Mouse (Mus musculus): ENCODE results near the gene Asic2. TPM values are rescaled to one million over a fixed set of nuclear protein-coding genes. Genes with fewer than 3 reads are reported as not detected.

Asic2 gene
- polyA plus RNA-seq, 2 experiments = 0.01 to 0.04 TPM

GRCm38 (mm10) chr11:81579753-81580152, 388.5 kb downstream of the Asic2 start:
- DNase-seq (ENCODE audit: low read depth in 3 of 3, low spot score in 3 of 3) = no peak
- Histone ChIP-seq H3K9me3 (ENCODE audit: control insufficient read depth, low read length) (no peaks in the 10 kb centered on the region), H3K4me2 (ENCODE audit: low read depth) (no peak overlapping the region), H3K27ac (no peak overlapping the region), H3K36me3 (replicated peaks; ENCODE audit: control insufficient read depth, insufficient read depth, low read depth) (no peaks in the 10 kb centered on the region), H3K27me3 (ENCODE audit: control insufficient read depth, insufficient read depth, low read length) (no peaks in the 10 kb centered on the region), H3K4me3 (ENCODE audit: insufficient read depth in 1 of 2, low read depth in 2 of 2, low read length in 2 of 2) (no peak overlapping the region), H3K9ac (replicated peaks) (no peak overlapping the region), H3K4me1 (replicated peaks; ENCODE audit: control insufficient read depth in 2 of 2, insufficient read depth in 2 of 2, low read length in 1 of 2) (no peaks in the 10 kb centered on the region)
- no peak for ATAC-seq (ENCODE audit: insufficient read depth)
- WGBS (ENCODE audit: insufficient replicate concordance) = 27% methylated on average over 6 of the region's 6 CpGs
- TF ChIP-seq EP300 (IDR thresholded peaks at IDR 0.05; ENCODE audit: low read depth) = no peak
- TF ChIP-seq CTCF (IDR thresholded peaks at IDR 0.05; ENCODE audit: low read depth) = no peak

DNA sequence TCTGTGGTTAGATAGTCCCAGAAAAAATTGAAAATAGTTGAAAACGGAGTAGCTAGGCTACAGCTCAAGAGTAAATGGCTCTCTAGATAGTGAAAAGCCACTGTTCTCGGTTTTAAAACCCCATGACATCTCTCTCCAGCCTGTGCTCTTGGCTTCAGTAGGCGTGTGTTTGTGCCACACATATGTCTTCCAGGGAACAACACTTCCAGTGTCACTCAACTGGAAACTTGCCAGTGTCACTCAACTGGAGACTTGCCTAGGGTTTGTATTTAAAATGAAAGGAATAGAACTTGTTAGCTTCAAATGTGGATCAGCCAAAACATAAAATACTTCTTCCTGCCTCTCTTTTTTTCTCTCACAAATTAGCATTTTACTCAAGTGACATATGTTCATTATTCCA, 397.9 kb downstream of the Asic2 start:
- no peak for TF ChIP-seq CTCF (IDR thresholded peaks at IDR 0.05; ENCODE audit: low read depth)
- no peak for TF ChIP-seq EP300 (IDR thresholded peaks at IDR 0.05; ENCODE audit: low read depth)
- Histone ChIP-seq H3K27me3 (ENCODE audit: control insufficient read depth, insufficient read depth, low read length) (no peaks in the 10 kb centered on the region), H3K27ac (no peak overlapping the region), H3K36me3 (replicated peaks; ENCODE audit: control insufficient read depth, insufficient read depth, low read depth) (no peaks in the 10 kb centered on the region), H3K4me1 (replicated peaks; ENCODE audit: control insufficient read depth in 2 of 2, insufficient read depth in 2 of 2, low read length in 1 of 2) (no peaks in the 10 kb centered on the region), H3K9ac (replicated peaks) (no peak overlapping the region), H3K9me3 (ENCODE audit: control insufficient read depth, low read length) (no peaks in the 10 kb centered on the region), H3K4me2 (ENCODE audit: low read depth) (no peak overlapping the region), H3K4me3 (ENCODE audit: insufficient read depth in 1 of 2, low read depth in 2 of 2, low read length in 2 of 2) (no peak overlapping the region)
- ATAC-seq (ENCODE audit: insufficient read depth) = no peak
- WGBS (ENCODE audit: insufficient replicate concordance) = 33% methylated on average over 3 of the region's 3 CpGs
- no peak for DNase-seq (ENCODE audit: low read depth in 3 of 3, low spot score in 3 of 3)

DNA sequence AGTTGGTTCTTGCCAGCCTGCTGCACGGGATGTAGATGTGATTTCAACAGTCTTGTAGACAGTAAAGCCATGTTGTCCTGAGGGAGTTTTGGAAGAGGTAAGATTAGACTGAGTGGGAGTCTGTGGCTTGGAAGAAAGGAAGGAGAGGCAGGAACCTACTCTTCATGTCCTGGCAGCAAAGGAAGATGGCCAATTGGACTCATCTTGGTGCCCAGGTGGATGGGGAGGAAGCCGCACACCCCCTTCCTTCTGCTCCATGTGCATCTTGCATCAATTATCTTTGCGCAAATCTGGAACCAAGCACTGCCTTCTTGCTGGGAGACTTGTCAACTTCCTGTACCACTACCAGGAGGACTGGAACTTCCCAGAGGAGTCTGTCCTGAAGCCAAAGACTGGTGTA, 403.4 kb downstream of the Asic2 start:
- WGBS (ENCODE audit: insufficient replicate concordance) = 61% methylated on average over 3 of the region's 3 CpGs
- no peak for DNase-seq (ENCODE audit: low read depth in 3 of 3, low spot score in 3 of 3)

DNA sequence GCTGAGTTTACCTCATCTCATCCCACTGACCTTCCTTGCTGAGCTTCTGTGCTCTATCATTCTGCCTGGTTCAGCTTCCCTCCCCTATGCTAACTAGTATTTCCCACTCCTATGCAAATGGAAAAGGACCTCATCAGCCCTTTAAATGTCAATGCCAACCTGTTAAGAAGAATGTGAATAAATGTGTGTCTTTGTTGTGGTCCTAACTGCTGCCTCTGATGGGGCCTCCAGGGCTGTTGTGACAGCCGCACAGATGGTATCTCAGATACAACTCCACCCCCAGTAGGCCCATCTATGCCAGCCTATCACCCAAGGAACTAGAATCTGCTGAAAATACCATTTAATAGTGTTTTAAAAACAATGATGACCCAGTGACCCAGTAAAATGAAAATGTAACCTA, 407.9 kb downstream of the Asic2 start:
- Histone ChIP-seq H3K27ac (no peak overlapping the region), H3K36me3 (replicated peaks; ENCODE audit: control insufficient read depth, insufficient read depth, low read depth) (no peaks in the 10 kb centered on the region), H3K4me1 (replicated peaks; ENCODE audit: control insufficient read depth in 2 of 2, insufficient read depth in 2 of 2, low read length in 1 of 2) (no peaks in the 10 kb centered on the region), H3K4me3 (ENCODE audit: insufficient read depth in 1 of 2, low read depth in 2 of 2, low read length in 2 of 2) (no peak overlapping the region), H3K27me3 (ENCODE audit: control insufficient read depth, insufficient read depth, low read length) (no peaks in the 10 kb centered on the region), H3K9me3 (ENCODE audit: control insufficient read depth, low read length) (no peaks in the 10 kb centered on the region), H3K4me2 (ENCODE audit: low read depth) (no peak overlapping the region), H3K9ac (replicated peaks) (no peak overlapping the region)
- WGBS (ENCODE audit: insufficient replicate concordance) = 61% methylated on average over 1 of the region's 1 CpGs
- no peak for ATAC-seq (ENCODE audit: insufficient read depth)
- DNase-seq (ENCODE audit: low read depth in 3 of 3, low spot score in 3 of 3) = no peak
- no peak for TF ChIP-seq EP300 (IDR thresholded peaks at IDR 0.05; ENCODE audit: low read depth)

More for the DNA sequence above, 403.4 kb downstream of the Asic2 start:
- no peaks in the 10 kb centered on the region for H3K27me3 ChIP-seq (ENCODE audit: control insufficient read depth, insufficient read depth, low read length)
- ATAC-seq (ENCODE audit: insufficient read depth) = no peak
- TF ChIP-seq EP300 (IDR thresholded peaks at IDR 0.05; ENCODE audit: low read depth) = no peak
- TF ChIP-seq CTCF (IDR thresholded peaks at IDR 0.05; ENCODE audit: low read depth) = no peak
- H3K36me3 ChIP-seq (replicated peaks; ENCODE audit: control insufficient read depth, insufficient read depth, low read depth) = no peaks in the 10 kb centered on the region
- no peak overlapping the region for H3K4me3 ChIP-seq (ENCODE audit: insufficient read depth in 1 of 2, low read depth in 2 of 2, low read length in 2 of 2)
- no peak overlapping the region for H3K4me2 ChIP-seq (ENCODE audit: low read depth)
- no peak overlapping the region for H3K9ac ChIP-seq (replicated peaks)
- no peak overlapping the region for H3K27ac ChIP-seq
- H3K9me3 ChIP-seq (ENCODE audit: control insufficient read depth, low read length) = no peaks in the 10 kb centered on the region
- no peaks in the 10 kb centered on the region for H3K4me1 ChIP-seq (replicated peaks; ENCODE audit: control insufficient read depth in 2 of 2, insufficient read depth in 2 of 2, low read length in 1 of 2)

DNA sequence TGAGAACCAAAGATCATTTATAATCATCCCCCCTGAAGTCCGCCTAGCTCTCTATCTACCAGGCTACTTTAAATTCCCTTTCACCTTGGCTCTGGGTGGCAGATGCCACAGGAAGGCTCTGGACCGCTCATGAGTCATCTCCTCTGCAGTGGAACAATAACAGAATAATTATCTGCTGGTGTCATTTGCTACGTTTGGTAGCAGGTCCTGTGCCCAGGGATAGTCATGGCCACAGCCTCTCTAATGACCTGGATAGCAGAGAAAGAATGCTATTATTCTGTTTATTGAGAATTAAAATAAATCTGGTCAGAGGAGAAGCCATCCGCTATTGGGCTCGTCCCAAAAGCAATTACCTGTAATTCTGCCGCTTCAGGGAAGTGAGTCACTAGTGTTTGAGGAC, 425.1 kb downstream of the Asic2 start:
- ATAC-seq (ENCODE audit: insufficient read depth) (no peak), DNase-seq (ENCODE audit: low read depth in 3 of 3, low spot score in 3 of 3) (no peak)
- Histone ChIP-seq H3K9me3 (ENCODE audit: control insufficient read depth, low read length) (no peaks in the 10 kb centered on the region), H3K4me2 (ENCODE audit: low read depth) (no peak overlapping the region), H3K27ac (no peak overlapping the region), H3K27me3 (ENCODE audit: control insufficient read depth, insufficient read depth, low read length) (no peaks in the 10 kb centered on the region), H3K9ac (replicated peaks) (no peak overlapping the region), H3K36me3 (replicated peaks; ENCODE audit: control insufficient read depth, insufficient read depth, low read depth) (no peaks in the 10 kb centered on the region), H3K4me1 (replicated peaks; ENCODE audit: control insufficient read depth in 2 of 2, insufficient read depth in 2 of 2, low read length in 1 of 2) (no peaks in the 10 kb centered on the region), H3K4me3 (ENCODE audit: insufficient read depth in 1 of 2, low read depth in 2 of 2, low read length in 2 of 2) (no peak overlapping the region)
- 62% methylated on average over 6 of the region's 6 CpGs for WGBS (ENCODE audit: insufficient replicate concordance)
- TF ChIP-seq EP300 (IDR thresholded peaks at IDR 0.05; ENCODE audit: low read depth) = no peak
- no peak for TF ChIP-seq CTCF (IDR thresholded peaks at IDR 0.05; ENCODE audit: low read depth)
